Mouse (Mus musculus): ENCODE measurements around the gene Ush2a. TPM values are rescaled to one million over a fixed set of nuclear protein-coding genes. Genes with fewer than 3 reads are reported as not detected.

Ush2a gene
- total RNA-seq (2022): under 1 TPM in 1 of 4 experiments, not detected in 3; 0.09 TPM

- no peak for DNase-seq
Measured at GRCm38 (mm10) chr1:188261903-188262682, at the start of gene Ush2a. Gene Ush2a, plus strand, starts transcription at chr1:188262023.

- DNase-seq: no peak
Measured at GRCm38 (mm10) chr1:188214885-188215611, 46.8 kb upstream of the Ush2a start.

- DNase-seq: no peak
Measured at GRCm38 (mm10) chr1:188221226-188221792, 40.5 kb upstream of the Ush2a start.

- no peak for DNase-seq
Measured at GRCm38 (mm10) chr1:188233036-188233724, 28.6 kb upstream of the Ush2a start.

- no peak for DNase-seq
Measured at GRCm38 (mm10) chr1:188238636-188239035, 23.2 kb upstream of the Ush2a start.

- DNase-seq: no peak
Measured at GRCm38 (mm10) chr1:188241766-188242165, 20.1 kb upstream of the Ush2a start.

- DNase-seq: no peak
Measured at GRCm38 (mm10) chr1:188257500-188257899, 4.3 kb upstream of the Ush2a start.

GRCm38 (mm10) chr1:188260259-188261107 is 1.3 kb upstream of the Ush2a start:
- DNase-seq: no peak

GRCm38 (mm10) chr1:188267127-188267722 is 5.4 kb downstream of the Ush2a start:
- no peak for DNase-seq

- DNase-seq: no peak
Measured at GRCm38 (mm10) chr1:188269071-188269470, 7.2 kb downstream of the Ush2a start.

- DNase-seq: no peak
Measured at GRCm38 (mm10) chr1:188313303-188313702, 51.5 kb downstream of the Ush2a start.

GRCm38 (mm10) chr1:188316574-188316973 is 54.8 kb downstream of the Ush2a start:
- no peak for DNase-seq

- DNase-seq: no peak
Measured at GRCm38 (mm10) chr1:188320204-188320603, 58.4 kb downstream of the Ush2a start.

- no peak for DNase-seq
Measured at GRCm38 (mm10) chr1:188321534-188321933, 59.7 kb downstream of the Ush2a start.

GRCm38 (mm10) chr1:188330406-188330805 is 68.6 kb downstream of the Ush2a start:
- no peak for DNase-seq

GRCm38 (mm10) chr1:188333936-188334335 is 72.1 kb downstream of the Ush2a start:
- no peak for DNase-seq

- DNase-seq: no peak
Measured at GRCm38 (mm10) chr1:188347762-188348161, 85.9 kb downstream of the Ush2a start.

GRCm38 (mm10) chr1:188354726-188355125 is 92.9 kb downstream of the Ush2a start:
- DNase-seq: peak; percentile 11

GRCm38 (mm10) chr1:188363548-188363947 is 101.7 kb downstream of the Ush2a start:
- peak; percentile 61 for DNase-seq

- no peak for DNase-seq
Measured at GRCm38 (mm10) chr1:188385180-188385579, 123.4 kb downstream of the Ush2a start.

GRCm38 (mm10) chr1:188385733-188386261 is 124.0 kb downstream of the Ush2a start:
- DNase-seq: no peak

Measured in adrenal gland, adult 8-10 months (tissue).